In the genomic region with DNA sequence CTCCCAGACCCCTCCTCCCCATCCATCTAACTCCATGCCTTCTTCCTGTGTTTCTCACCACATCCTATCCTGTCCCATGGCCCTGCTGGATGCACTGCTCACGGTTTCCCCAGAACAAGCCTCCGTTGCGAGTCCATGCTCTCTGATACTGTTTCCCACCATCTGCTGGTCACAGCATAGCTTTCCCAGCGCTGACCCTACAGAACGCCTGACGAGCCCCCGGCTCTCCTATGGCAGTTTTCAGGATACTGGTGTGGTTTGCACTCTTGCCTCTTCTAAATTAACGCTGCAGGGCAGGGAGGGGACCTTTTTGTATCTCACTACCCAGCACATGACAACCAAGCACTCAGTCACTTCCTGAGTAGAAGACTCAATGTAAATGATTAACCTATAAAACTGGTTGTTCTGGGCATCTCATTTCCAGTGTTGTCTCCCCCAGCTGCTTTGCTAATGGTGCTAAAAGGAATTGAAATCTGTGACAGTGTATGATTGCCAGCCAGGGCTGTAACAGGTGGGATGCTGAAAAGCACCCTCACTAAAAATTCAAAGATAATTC, we compare ENCODE assay signal across 15 mouse cellular contexts. TPM values are rescaled to one million over a fixed set of nuclear protein-coding genes. Genes with fewer than 3 reads are reported as not detected.
DNase-seq lines count a peak whose midpoint lies in the region; ATAC-seq lines count a peak whose summit lies in the region.
"Had no signal": no experiment of that assay in that cellular context is flagged by ENCODE, and none has a peak within 500 bp of the region (broad histone marks: within the 10 kb centered on the region; RNA-seq: fewer than 3 reads in every experiment).

No protein-coding gene starts in this region.

- no peak overlapping the region for H3K4me3 ChIP-seq in heart, embryonic 10.5 days
- no peak overlapping the region for H3K4me3 ChIP-seq in kidney, embryonic 16.5 days (ENCODE audit: low read length)
- 0 out of 2 replicates have a peak overlapping the region, but pooled peaks have one; percentile 6 for H3K4me3 ChIP-seq in limb, embryonic 10.5 days
- peak overlapping the region; percentile 22; the same call in 1 of the 2 replicates for H3K4me3 ChIP-seq in stomach, embryonic 16.5 days (replicated peaks; ENCODE audit: low read length)
- H3K4me3 ChIP-seq: liver, embryonic 13.5 days had no signal

- no peaks in the 10 kb centered on the region for H3K9me3 ChIP-seq in heart, embryonic 10.5 days
- no peaks in the 10 kb centered on the region for H3K9me3 ChIP-seq in kidney, embryonic 16.5 days (ENCODE audit: low read length)
- H3K9me3 ChIP-seq in limb, embryonic 10.5 days (replicated peaks), result no peaks in the 10 kb centered on the region
- no peaks in the 10 kb centered on the region for H3K9me3 ChIP-seq in stomach, embryonic 16.5 days (replicated peaks; ENCODE audit: control insufficient read depth, low read length)
- H3K9me3 ChIP-seq: liver, embryonic 13.5 days had no signal

- no peaks in the 10 kb centered on the region for H3K27me3 ChIP-seq in heart, embryonic 10.5 days (ENCODE audit: insufficient read depth, poor library complexity, severe bottlenecking)
- H3K27me3 ChIP-seq in kidney, embryonic 16.5 days (ENCODE audit: insufficient read depth, low read length), result no peaks in the 10 kb centered on the region
- no peaks in the 10 kb centered on the region for H3K27me3 ChIP-seq in limb, embryonic 10.5 days (ENCODE audit: low read depth, poor library complexity, severe bottlenecking)
- H3K27me3 ChIP-seq in stomach, embryonic 16.5 days (ENCODE audit: control insufficient read depth, insufficient read depth, low read length), result no peaks in the 10 kb centered on the region
- H3K27me3 ChIP-seq: liver, embryonic 13.5 days had no signal

- ATAC-seq in kidney, embryonic 16.5 days (ENCODE audit: low FRiP score, low TSS enrichment), result no peak
- ATAC-seq in stomach, embryonic 16.5 days (ENCODE audit: insufficient read depth, low FRiP score), result no peak
- ATAC-seq: hindbrain, embryonic 16.5 days had no signal

- H3K27ac ChIP-seq in heart, embryonic 10.5 days, result peak overlapping the region; percentile 85
- peak overlapping the region; percentile 27; the same call in 1 of the 2 replicates for H3K27ac ChIP-seq in kidney, embryonic 16.5 days (ENCODE audit: low read length)
- peak overlapping the region; percentile 86 for H3K27ac ChIP-seq in limb, embryonic 10.5 days
- H3K27ac ChIP-seq in stomach, embryonic 16.5 days (ENCODE audit: low read length), result 0 out of 2 replicates have a peak overlapping the region, but pooled peaks have one; percentile 60
- H3K27ac ChIP-seq: kidney, postnatal 0 days; liver, embryonic 13.5 days had no signal

- H3K36me3 ChIP-seq in heart, embryonic 10.5 days, result peaks cover 16% of the 10 kb centered on the region; the same call in 1 of the 2 replicates
- 0 out of 2 replicates have a peak, but pooled peaks cover 3% of the 10 kb centered on the region for H3K36me3 ChIP-seq in kidney, embryonic 16.5 days (ENCODE audit: insufficient read depth, low read length)
- H3K36me3 ChIP-seq in limb, embryonic 10.5 days, result peaks cover 6% of the 10 kb centered on the region
- no peaks in the 10 kb centered on the region for H3K36me3 ChIP-seq in stomach, embryonic 16.5 days (ENCODE audit: control insufficient read depth, insufficient read depth, low read length)
- H3K36me3 ChIP-seq: liver, embryonic 13.5 days had no signal

- 0 out of 2 replicates have a peak overlapping the region, but pooled peaks have one; percentile 17 for H3K4me2 ChIP-seq in kidney, embryonic 16.5 days (replicated peaks; ENCODE audit: low read depth, low read length)
- peak overlapping the region; percentile 56; the same call in 1 of the 2 replicates for H3K4me2 ChIP-seq in stomach, embryonic 16.5 days (ENCODE audit: low read depth, low read length)
- H3K4me2 ChIP-seq: liver, embryonic 13.5 days; midbrain, embryonic 11.5 days had no signal

- WGBS in heart, embryonic 10.5 days, result 51% methylated on average over 8 of the region's 8 CpGs
- WGBS in kidney, embryonic 16.5 days, result 39% methylated on average over 8 of the region's 8 CpGs
- 45% methylated on average over 8 of the region's 8 CpGs for WGBS in limb, embryonic 10.5 days
- 40% methylated on average over 8 of the region's 8 CpGs for WGBS in stomach, embryonic 16.5 days

- no peak for DNase-seq in heart, embryonic 10.5 days (ENCODE audit: low spot score)
- DNase-seq in heart, adult 9 months (ENCODE audit: low spot score in 2 of 2), result no peak
- no peak for DNase-seq in kidney, postnatal 14 days
- no peak for DNase-seq in limb, embryonic 10.5 days (ENCODE audit: low spot score)
- no peak for DNase-seq in layer of hippocampus, adult 8-10 months (ENCODE audit: low spot score in 2 of 2)
- no peak for DNase-seq in embryo, embryonic 10.5 days (ENCODE audit: low spot score)
- DNase-seq: cerebellum, postnatal 10 days; gastrocnemius, postnatal 36 days; liver, embryonic 13.5 days; lung, postnatal 36 days had no signal

- peaks cover 58% of the 10 kb centered on the region for H3K4me1 ChIP-seq in heart, embryonic 10.5 days
- peaks cover 42% of the 10 kb centered on the region for H3K4me1 ChIP-seq in kidney, embryonic 16.5 days (ENCODE audit: insufficient read depth, low read length)
- H3K4me1 ChIP-seq in limb, embryonic 10.5 days, result peaks cover 75% of the 10 kb centered on the region
- H3K4me1 ChIP-seq in stomach, embryonic 16.5 days (ENCODE audit: control insufficient read depth, insufficient read depth, low read length), result peaks cover 37% of the 10 kb centered on the region

- no peak overlapping the region for H3K9ac ChIP-seq in kidney, embryonic 16.5 days (replicated peaks; ENCODE audit: low read length)
- H3K9ac ChIP-seq in stomach, embryonic 16.5 days (ENCODE audit: low read length), result 0 out of 2 replicates have a peak overlapping the region, but pooled peaks have one; percentile 4
- H3K9ac ChIP-seq: liver, embryonic 13.5 days had no signal

RNA-seq across cellular contexts. Expression of gene Msrb3, which starts 25.2 kb away (rescaled TPM):
- polyA plus RNA-seq in heart, embryonic 10.5 days (2016; fragmentation: Nextera tagmentation; extraction: Ambion mirVana), result 15.4 and 20.6 TPM in 2 replicates
- 8.7 and 11.6 TPM in 2 replicates for polyA plus RNA-seq in kidney, embryonic 16.5 days (2015; fragmentation: Nextera tagmentation; extraction: Ambion mirVana)
- 5.4 and 7.2 TPM in 2 replicates for polyA plus RNA-seq in limb, embryonic 10.5 days (2016; fragmentation: Nextera tagmentation; extraction: Ambion mirVana)
- polyA plus RNA-seq in stomach, embryonic 16.5 days (2015; fragmentation: Nextera tagmentation; extraction: Ambion mirVana), result 22.6 and 29.6 TPM in 2 replicates
- 1 to 10 TPM; 3.7 to 5.1 (median 4.7) TPM for total RNA-seq in layer of hippocampus, adult 8-10 months (2022)

Comparison
In these comparisons a context has a peak if more than half of its experiments do, and no peak if none do; other contexts are left out.
1. H3K27ac ChIP-seq: peak in every context shown above with its lines; median percentile 86 in limb, embryonic 10.5 days; 85 in heart, embryonic 10.5 days; 60 in stomach, embryonic 16.5 days; 27 in kidney, embryonic 16.5 days.
2. H3K4me3 ChIP-seq: peak in limb, embryonic 10.5 days (single experiment) and stomach, embryonic 16.5 days (single experiment); none in heart, embryonic 10.5 days (single experiment) and kidney, embryonic 16.5 days (single experiment).